Mouse (Mus musculus) small intestine, adult 2 months (tissue): ENCODE measurements around the gene Angel2. TPM values are rescaled to one million over a fixed set of nuclear protein-coding genes. Genes with fewer than 3 reads are reported as not detected.

Source experiments
- H3K27ac ChIP-seq: fragments of 200-500 bp; 2 replicates; pipeline ENCODE4 v1.5.1; 2012; ENCODE audit warnings: low read depth, low read length, control low read depth, inconsistent platforms; ENCODE audit not compliant: insufficient read depth
- H3K27me3 ChIP-seq: fragments of 200-500 bp; 2 replicates; pipeline ENCODE4 v1.6.1; 2012; ENCODE audit warnings: mild to moderate bottlenecking, moderate library complexity, low read length, inconsistent platforms; ENCODE audit not compliant: control insufficient read depth, insufficient read depth
- H3K36me3 ChIP-seq: fragments of 200-500 bp; 2 replicates; pipeline ENCODE4 v1.6.1; 2012; ENCODE audit warnings: mild to moderate bottlenecking, low read length, control low read depth, inconsistent platforms; ENCODE audit not compliant: control insufficient read depth, insufficient read depth
- H3K4me1 ChIP-seq: fragments of 200-500 bp; 2 replicates; pipeline ENCODE4 v1.6.1; 2012; ENCODE audit warnings: low read length, inconsistent platforms, mixed read lengths; ENCODE audit not compliant: control insufficient read depth, insufficient read depth, insufficient read length
- H3K4me3 ChIP-seq: fragments of 200-500 bp; 2 replicates; pipeline ENCODE4 v1.5.1; 2012; ENCODE audit warnings: low read depth, mild to moderate bottlenecking, control low read depth, inconsistent platforms, low read length, moderate library complexity
- CTCF ChIP-seq: fragments of 200-500 bp; IDR thresholded peaks from 2 replicates; pipeline ENCODE4 v1.5.1; 2012; ENCODE audit warnings: low read depth, mild to moderate bottlenecking, control low read depth, inconsistent platforms, low read length, moderate library complexity, mixed read lengths; ENCODE audit not compliant: insufficient replicate concordance, insufficient read length; ENCODE audit errors: extremely low read depth
- POLR2A ChIP-seq: fragments of 200-500 bp; IDR thresholded peaks from 2 replicates; pipeline ENCODE4 v1.6.1; 2012; ENCODE audit warnings: low read depth, mild to moderate bottlenecking, control low read depth, inconsistent platforms, low read length, moderate library complexity
- WGBS: fragments of 180-500 bp; shearing (Covaris S2); methylation state at CpG from one replicate; pipeline ENCODE4 v1.1.7; 2018; 5-methylcytosine and 5-hydroxymethylcytosine counted together
- polyA plus RNA-seq: library from polyadenylated mRNA; depleted of rRNA; stranded (reverse); fragments of >200 nt; gene quantifications from 2 replicates; pipeline ENCODE4 v1.2.3, GENCODE M21; 2012

Angel2 gene
- polyA plus RNA-seq, 1 experiment, result 19.6 TPM

- no peak for TF ChIP-seq CTCF
- no peak for TF ChIP-seq POLR2A
- Histone ChIP-seq H3K4me3 (no peak overlapping the region), H3K4me1 (no peaks in the 10 kb centered on the region), H3K27ac (no peak overlapping the region), H3K27me3 (no peaks in the 10 kb centered on the region), H3K36me3 (peaks cover 6% of the 10 kb centered on the region)
- WGBS, result 72% methylated on average over 3 of the region's 3 CpGs
These were observed 28.1 kb downstream of the Angel2 start for GRCm38 (mm10) chr1:190953009-190953408.

GRCm38 (mm10) chr1:190958821-190959220 is 33.9 kb downstream of the Angel2 start:
- no peak overlapping the region for H3K4me3 ChIP-seq
- TF ChIP-seq CTCF (no peak), POLR2A (no peak)
- no peaks in the 10 kb centered on the region for H3K36me3 ChIP-seq
- H3K27me3 ChIP-seq, result no peaks in the 10 kb centered on the region
- H3K27ac ChIP-seq, result no peak overlapping the region
- H3K4me1 ChIP-seq, result no peaks in the 10 kb centered on the region
- 65% methylated on average over 5 of the region's 5 CpGs for WGBS

- H3K4me1 ChIP-seq, result no peaks in the 10 kb centered on the region
- TF ChIP-seq CTCF (no peak), POLR2A (no peak)
- 91% methylated on average over 3 of the region's 3 CpGs for WGBS
- H3K4me3 ChIP-seq, result no peak overlapping the region
- no peaks in the 10 kb centered on the region for H3K36me3 ChIP-seq
- no peak overlapping the region for H3K27ac ChIP-seq
- H3K27me3 ChIP-seq, result no peaks in the 10 kb centered on the region
These were observed 37.8 kb downstream of the Angel2 start for GRCm38 (mm10) chr1:190962760-190963159.

- Histone ChIP-seq H3K4me3 (no peak overlapping the region), H3K4me1 (no peaks in the 10 kb centered on the region), H3K27me3 (no peaks in the 10 kb centered on the region), H3K36me3 (no peaks in the 10 kb centered on the region), H3K27ac (no peak overlapping the region)
- WGBS, result 54% methylated on average over 15 of the region's 15 CpGs
- TF ChIP-seq CTCF (no peak), POLR2A (no peak)
These were observed 40.3 kb downstream of the Angel2 start for GRCm38 (mm10) chr1:190964992-190965780.

GRCm38 (mm10) chr1:190968010-190968409 is 43.1 kb downstream of the Angel2 start:
- Histone ChIP-seq H3K4me3 (no peak overlapping the region), H3K27ac (no peak overlapping the region), H3K4me1 (no peaks in the 10 kb centered on the region), H3K27me3 (no peaks in the 10 kb centered on the region), H3K36me3 (no peaks in the 10 kb centered on the region)
- TF ChIP-seq POLR2A (no peak), CTCF (no peak)
- whole genome bisulfite sequencing, result 82% methylated on average over 7 of the region's 7 CpGs

GRCm38 (mm10) chr1:190971708-190972610 is 47.0 kb downstream of the Angel2 start:
- Histone ChIP-seq H3K36me3 (no peaks in the 10 kb centered on the region), H3K27ac (no peak overlapping the region), H3K4me1 (no peaks in the 10 kb centered on the region), H3K4me3 (no peak overlapping the region), H3K27me3 (peaks cover 4% of the 10 kb centered on the region)
- 57% methylated on average over 14 of the region's 14 CpGs for WGBS
- TF ChIP-seq CTCF (no peak), POLR2A (no peak)
